Mouse (Mus musculus) adrenal gland (tissue): Measurements from ENCODE around the gene 1700001C19Rik.

Source experiments
- intact Hi-C: fragments of 180-260 bp; cut with DNase I; formaldehyde crosslinking; loops from one replicate; pipeline ENCODE4 v1.15.1; 2025
- long read RNA-seq, 2 experiments: library from polyadenylated mRNA; unstranded; transcript quantifications; one replicate each; pipeline ENCODE4 v2.0.0; 2020; ENCODE audit warnings: borderline replicate concordance in 1 of 2; ENCODE audit not compliant: insufficient replicate concordance in 1 of 2

1700001C19Rik gene
- long read RNA-seq, experiment 1: 0 reads
- long read RNA-seq, experiment 2: 0 reads

DNA sequence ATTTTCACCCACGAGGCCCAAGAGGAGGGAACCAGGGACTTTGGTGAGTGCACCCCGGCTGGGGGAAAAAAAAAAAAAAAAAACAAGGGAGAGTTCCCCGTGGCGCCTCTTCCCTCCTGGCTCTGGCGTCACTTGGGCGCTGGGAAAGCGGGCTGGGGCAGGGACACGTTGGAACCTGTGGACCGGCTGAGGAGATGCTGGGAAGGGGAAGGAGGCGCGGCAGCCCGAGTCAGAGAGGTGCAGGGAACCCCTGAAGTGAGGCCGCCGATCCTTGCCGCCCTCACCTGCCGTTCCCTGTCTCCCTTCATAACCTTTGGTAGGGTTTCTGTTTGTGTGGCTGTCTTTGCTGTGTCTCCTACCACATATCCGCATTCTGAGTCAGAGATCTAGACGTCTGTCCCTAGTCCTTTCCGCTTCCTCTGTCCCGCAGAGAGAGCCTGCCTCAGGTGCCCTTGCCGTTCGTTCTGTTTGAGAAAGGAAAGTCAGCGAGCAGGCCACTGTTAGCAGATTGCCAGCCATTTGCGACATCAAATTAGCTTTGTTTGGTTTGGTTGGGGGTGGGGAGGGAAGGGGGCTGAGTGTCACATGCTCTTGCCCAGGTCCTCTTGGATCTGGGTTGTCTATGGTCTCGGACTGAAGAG is at the start of gene 1700001C19Rik:
Gene 1700001C19Rik, minus strand, starts transcription at position 470 of the 641 bp plus-strand sequence.
- intact Hi-C loops: no loop called here

DNA sequence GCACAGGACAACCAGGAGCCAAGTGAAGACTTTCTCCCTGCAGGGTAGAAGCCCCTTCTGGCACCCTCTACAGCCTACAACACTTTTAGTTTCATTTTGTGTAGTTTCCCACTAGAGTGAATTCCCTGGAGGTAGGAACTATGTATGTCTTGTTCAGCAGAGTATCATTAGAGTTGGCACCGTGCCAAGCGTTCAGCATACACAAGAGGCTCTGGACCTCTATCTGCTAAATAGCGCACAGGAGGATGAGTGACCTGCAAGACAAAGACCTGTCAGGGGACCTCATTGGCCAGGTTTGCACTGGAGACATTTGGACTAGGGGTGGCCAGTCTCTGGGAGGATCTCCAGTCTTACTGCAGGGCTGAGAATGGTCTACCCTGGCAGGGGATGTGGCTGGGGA is 48.6 kb upstream of the 1700001C19Rik start:
- intact Hi-C loops: no loop called here

DNA sequence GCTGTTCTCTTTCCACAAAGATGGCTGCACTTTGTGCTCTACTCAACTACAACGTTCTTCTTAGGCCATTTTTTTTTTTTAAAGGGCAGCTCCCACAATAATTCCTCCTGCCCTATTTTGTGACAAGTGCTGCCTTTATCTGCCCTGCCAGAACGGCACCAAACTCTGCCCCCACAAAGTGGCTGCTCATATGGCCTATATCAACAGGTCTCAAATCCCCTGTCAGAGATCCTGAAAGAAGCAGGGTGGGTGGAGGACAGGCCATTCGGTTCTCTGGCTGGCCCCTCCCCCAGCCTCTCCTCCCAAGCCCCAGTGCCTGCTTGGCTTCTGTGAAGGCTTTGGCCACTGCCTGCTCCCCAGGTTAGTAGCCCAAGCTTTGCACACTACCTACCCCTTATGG is 47.8 kb upstream of the 1700001C19Rik start:
- intact Hi-C loops: loop anchor here (5.0 kb wide), 1 partner anchor 78 kb away; no protein-coding TSS in a partner anchor

DNA sequence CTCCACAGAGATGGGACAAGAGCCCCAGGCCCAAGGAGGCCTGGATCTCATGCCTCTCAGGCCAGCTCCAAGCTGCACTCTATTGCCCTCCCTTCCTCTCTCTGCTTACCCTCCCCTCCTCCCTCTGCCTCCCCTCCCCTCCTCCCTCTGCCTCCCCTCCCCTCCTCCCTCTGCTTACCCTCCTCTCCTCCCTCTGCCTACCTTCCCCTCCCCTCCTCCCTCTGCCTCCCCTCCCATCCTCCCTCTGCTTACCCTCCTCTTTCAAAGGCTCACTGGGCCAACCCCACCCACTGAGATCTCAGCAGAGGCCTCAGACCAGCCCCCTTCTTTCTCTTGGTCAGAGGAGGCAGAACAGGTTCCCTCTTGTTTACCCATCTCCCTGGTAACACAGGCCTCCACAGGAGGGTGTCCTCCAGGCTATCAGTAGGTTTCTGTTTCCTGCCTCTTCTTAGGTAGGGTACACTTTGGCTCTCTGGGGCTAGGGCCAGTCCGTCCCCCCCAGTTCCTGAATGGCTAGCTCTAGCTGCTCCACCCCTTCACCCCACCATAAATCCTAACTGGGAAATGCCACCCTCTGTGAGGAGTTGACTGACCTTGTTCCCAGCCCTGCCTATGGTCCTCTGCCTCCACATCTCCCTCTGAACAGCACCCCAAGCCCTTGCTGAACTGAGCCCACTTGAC is 47.2 kb upstream of the 1700001C19Rik start:
- intact Hi-C loops: loop anchor here (5.0 kb wide), 1 partner anchor 77 kb away; no protein-coding TSS in a partner anchor

DNA sequence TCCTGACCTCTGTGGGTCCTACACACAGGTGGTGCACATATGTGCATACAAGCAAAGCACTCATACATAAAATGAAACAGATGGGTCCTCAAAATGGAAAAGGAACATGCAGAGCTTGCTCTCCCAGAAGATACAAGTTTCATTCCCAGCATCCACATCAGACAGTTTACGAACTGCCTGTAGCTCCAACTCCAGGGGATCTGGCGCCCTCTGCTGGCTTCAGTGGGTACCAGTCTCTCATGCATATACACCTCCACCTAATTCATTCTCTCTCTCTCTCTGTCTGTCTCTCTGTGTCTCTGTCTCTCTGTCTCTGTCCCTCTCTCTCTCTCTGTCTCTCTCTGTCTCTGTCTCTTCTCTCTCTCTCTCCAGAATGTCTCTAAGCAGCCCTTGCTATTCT is 45.2 kb upstream of the 1700001C19Rik start:
- intact Hi-C loops: loop anchor here (5.0 kb wide), 1 partner anchor 75 kb away; no protein-coding TSS in a partner anchor

DNA sequence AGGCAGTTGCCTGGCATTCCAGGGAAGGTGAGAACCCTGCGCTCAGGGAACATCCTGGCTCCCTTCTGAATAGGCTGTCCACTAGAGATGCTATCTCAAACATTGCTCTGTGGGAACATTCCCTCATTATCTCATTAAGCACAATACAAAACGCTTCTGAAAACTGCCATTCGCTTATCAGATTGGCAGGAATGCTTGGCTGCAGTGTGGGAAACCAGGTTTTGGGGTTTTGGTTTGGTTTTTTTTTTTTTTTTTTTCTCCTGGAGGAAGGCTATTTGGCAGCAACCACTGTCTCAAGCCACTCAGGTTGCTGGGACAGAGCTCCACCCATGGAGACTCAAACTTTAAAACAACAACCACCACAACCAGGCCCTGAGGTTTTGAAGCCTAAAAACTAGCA is 42.7 kb upstream of the 1700001C19Rik start:
- intact Hi-C loops: loop anchor here (5.0 to 10.0 kb wide), 2 partner anchors 73 to 195 kb away; no protein-coding TSS in a partner anchor

DNA sequence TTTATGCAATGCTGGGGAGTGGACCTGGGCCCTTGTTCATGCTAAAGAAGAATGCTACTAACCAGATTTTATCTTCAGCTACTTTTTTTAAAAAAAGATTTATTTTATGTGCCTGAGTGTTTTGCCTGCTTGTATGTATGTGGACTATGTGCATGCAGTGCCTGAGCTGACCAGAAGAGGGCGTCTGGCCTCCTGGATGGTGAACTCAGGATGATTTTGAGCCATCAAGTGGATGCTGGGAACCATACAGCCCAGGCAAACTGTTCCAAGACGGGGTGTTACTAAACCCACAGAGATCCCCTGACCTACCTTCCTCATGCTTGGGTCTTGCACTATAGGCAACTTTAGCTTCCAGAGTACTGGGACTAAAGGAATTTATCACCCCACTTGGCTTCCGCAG is 38.5 kb upstream of the 1700001C19Rik start:
- intact Hi-C loops: loop anchor here (10.0 kb wide), 1 partner anchor 199 kb away; no protein-coding TSS in a partner anchor

DNA sequence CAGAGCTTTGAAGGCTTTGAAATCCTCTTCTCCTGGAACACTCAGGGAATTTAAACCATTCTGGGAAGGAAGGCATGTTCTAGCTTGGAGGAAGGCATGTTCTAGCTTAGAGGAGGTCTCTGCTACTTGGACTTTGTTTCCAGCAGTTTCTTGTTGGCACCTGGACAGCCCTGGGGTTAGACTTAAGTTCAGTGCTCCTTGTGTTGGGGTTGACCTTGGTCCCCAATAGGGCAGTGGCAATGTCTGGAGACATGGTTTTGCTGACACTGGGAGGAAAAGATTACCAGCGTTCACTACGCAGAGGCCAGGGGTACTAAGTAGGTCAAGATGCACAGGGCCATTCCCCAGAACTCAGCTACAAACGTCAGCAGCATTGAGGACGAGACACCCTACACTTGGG is 38.0 kb upstream of the 1700001C19Rik start:
- intact Hi-C loops: loop anchor here (10.0 kb wide), 1 partner anchor 200 kb away; no protein-coding TSS in a partner anchor

DNA sequence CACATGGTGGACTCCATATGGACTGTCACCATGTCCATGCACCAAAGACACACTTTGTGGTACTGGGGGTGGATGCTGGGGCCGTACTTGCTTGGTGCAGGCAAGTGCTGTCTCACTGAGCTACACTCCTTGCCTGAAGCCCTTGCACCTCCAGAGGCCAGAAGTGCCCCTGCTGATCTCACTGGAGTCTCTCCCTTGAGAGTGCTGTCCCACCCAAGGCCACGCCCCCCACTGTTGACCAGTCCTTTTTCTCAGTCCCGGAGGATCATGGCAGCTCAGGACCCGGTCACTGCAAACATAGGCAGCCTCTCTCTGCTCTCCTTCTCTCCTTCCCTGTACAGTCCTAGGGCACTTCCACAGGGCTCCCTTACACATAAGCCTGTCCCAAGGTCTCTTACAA is 37.1 kb upstream of the 1700001C19Rik start:
- intact Hi-C loops: loop anchor here (10.0 kb wide), 1 partner anchor 201 kb away; no protein-coding TSS in a partner anchor

DNA sequence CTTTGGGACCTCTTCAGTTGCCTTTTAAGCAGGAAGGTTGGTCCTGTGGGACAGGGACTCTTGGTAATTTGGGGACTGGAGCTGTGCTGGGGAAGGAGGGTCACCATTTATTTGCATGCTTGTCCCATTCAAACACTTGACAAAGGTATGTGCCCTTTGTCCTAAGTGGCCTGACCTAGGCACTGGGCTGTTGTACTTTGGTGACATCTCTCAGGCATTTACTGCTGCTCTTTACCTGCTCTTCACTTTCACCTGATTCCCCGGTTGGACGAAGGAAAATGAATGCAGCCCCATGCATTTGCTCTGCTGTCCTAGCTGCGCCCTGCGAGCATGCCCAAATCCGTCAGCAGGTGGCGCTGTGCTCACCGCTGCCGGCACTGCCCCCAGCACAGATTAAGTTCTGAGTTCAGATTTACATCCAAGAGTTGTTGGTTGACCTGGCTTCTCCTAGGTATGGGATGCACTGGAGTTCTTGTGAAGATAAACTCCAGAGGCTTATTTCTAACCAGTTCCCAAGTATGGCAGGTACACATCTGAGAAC is 36.3 kb upstream of the 1700001C19Rik start:
- intact Hi-C loops: loop anchor here (10.0 kb wide), 1 partner anchor 201 kb away; no protein-coding TSS in a partner anchor

DNA sequence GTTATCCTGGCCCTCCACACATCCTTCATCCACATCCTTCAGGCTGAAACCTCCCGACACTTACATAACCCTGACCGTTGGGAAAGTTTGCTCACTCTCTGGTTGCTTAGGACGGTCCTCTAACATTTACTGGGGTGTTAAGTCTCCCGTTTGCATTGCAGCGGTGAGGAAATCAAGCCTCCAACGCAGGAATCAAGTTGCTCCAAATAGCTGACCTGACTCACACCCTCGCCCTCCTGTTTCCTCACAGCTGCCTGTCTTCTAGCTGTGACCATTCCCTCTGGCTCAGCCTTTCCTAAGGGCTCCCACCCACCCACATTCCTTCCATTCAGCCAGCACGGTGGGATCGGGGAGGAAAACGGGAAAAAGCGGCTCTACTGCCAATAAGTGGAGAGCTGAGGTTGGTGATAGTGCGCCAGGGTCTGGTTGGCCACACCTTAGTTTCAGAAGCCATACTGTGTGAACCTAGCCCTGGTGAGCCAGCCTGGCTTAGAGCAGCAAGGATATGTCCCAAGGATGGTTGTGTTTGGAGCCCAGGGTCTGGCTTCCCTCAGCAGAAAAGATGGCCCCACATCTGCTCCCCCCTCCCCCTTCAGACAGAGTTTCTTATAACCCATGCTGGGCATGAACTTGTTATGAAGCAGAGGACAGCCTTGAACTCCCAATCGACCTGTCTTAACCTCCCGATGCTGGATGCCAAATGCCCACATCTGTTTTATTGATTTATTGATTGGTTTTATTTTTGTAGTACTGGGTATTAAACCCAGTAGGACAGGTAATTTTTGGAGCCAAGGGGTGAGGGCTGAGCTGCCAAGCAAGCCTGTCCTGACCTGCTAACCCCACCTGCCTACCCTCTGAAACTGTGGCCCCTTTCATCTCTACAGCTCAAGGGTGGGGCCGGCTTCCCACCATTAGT is 35.5 kb upstream of the 1700001C19Rik start:
- intact Hi-C loops: loop anchor here (10.0 kb wide), 1 partner anchor 202 kb away; no protein-coding TSS in a partner anchor

DNA sequence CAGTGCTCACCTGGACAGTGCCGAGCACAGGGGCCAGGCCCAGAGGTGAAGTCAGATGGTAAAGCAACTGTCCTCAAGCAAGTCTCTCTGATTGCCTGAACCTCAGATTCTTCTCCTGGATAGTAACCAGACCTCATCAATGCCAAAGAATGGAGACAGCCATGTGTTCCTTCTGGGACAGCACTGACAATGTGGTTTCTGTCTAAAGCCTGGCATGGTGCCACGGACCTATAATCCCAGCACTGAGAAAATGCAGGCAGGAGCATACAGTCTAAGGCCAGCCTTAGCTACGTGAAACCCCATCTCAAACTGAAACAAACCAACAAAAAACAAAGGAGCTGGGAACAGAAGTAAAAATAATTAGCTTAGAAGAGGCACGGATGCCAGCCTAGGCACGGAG is 33.5 kb upstream of the 1700001C19Rik start:
- intact Hi-C loops: loop anchor here (10.0 kb wide), 1 partner anchor 204 kb away; no protein-coding TSS in a partner anchor

DNA sequence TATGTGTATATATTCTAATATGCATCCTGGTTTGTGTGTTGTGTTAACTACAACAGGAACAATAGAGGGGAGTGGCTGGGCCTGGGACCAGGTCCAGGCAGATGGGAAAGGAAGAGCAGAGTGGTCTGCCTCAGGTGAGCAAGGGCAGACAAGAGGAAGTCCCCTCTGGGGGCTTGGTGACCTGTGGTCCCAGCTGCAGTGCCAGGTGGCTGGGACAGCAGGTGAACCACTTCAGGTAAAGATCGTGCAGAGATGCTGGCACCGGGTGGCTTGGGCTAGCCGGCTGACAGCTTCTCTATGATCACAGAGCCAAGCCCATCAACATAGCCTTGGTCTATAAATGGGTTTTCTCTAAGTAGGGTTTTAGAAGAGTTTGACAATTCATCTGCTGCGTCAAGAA is 32.9 kb upstream of the 1700001C19Rik start:
- intact Hi-C loops: loop anchor here (10.0 kb wide), 1 partner anchor 205 kb away; no protein-coding TSS in a partner anchor

DNA sequence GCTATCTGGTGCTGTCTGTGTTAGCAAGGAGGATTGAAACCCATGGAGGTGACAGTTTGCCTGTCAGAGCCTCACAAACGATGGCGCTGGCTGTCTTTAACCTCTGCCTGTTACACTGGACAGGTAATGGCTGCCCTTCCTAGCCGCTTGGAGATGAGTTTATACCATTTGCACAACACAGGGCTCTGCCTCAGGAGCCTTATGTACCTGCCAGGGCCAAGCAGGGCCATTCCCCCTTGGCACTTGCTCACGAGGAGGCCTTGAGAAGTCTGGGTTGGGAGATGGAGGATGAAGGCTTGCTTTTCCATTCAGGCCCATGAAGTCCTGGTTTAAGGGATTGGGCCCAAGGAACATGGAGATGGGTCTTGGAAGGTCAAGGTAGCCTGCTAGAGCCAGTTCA is 32.5 kb upstream of the 1700001C19Rik start:
- intact Hi-C loops: loop anchor here (10.0 kb wide), 1 partner anchor 205 kb away; no protein-coding TSS in a partner anchor

DNA sequence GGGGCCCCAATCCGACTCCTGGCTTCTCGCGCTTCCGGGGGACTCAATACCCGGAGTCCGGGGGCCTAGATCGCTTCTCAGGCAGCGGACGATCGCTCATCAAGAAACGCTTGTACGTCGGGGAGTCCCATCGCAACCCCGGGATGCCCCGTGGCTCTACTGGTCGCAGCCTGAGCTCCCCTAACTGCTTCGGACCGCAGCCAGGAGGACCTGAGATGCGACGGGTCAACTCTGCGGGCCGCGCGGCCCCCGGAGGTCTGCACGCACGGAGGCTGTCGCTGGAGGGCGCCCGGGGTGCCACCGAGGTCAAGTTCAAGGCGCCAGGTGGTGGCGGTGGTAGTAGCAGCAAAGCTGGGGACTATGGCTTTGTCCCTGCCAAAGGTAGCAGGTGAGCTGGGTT is 31.3 kb upstream of the 1700001C19Rik start:
- intact Hi-C loops: no loop called here

DNA sequence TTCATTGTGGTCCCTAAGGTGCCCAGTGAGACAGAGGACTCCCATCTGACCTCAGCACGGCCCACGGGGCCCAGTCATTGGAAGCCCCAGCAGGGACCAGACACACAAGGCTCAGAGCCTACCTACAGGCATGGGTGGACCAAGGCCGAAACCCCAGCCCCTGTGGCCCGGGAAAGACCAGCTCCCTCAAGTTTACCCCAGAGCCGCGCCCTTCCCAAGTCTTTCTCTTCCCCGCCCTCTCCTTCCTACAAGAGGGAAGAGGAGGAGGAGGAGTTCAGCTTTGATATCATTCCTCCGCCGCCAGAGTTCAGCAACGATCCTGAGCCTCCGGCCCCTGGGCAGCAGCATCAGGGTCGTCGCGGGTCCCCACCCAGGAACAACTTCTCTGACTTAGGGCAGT is 30.9 kb upstream of the 1700001C19Rik start:
- intact Hi-C loops: no loop called here

DNA sequence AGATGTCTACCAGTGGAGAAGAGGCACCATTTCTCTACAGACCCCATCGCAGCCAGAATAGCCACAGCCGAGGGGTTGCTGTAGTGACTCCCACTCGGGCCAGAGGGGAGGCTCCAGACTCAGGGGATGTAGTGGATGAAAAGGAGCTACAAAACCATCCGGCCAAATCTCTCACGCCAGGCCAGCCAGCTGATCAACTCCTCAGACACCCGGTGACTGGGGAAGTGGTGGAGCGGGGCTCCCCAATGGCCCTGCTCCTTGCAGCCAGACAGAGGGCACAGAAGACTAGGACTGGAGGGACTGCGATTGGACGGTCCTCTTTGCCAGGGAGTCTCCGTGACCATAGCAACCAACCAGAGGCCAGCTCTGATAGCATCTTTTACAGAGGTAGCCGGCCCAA is 30.5 kb upstream of the 1700001C19Rik start:
- intact Hi-C loops: no loop called here

DNA sequence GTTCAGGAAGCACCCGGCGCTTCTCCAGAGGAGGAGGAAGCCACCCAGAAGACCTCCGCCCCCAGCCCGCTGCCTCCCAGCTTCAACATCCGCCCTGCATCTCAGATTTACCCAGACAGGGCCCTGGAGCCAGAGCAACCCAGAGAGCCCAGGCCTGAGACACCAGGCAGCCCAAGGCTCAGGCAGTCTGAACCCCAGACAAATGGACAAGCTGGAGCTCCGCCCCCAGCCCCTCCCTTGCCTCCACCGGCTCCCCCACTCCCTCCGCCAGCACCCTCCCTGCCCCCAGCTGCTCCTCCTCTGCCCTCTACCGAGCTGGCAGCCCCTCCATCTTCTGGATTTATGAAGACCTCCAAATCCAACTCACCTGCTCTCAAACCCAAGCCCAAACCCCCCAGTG is 29.1 kb upstream of the 1700001C19Rik start:
- intact Hi-C loops: no loop called here

DNA sequence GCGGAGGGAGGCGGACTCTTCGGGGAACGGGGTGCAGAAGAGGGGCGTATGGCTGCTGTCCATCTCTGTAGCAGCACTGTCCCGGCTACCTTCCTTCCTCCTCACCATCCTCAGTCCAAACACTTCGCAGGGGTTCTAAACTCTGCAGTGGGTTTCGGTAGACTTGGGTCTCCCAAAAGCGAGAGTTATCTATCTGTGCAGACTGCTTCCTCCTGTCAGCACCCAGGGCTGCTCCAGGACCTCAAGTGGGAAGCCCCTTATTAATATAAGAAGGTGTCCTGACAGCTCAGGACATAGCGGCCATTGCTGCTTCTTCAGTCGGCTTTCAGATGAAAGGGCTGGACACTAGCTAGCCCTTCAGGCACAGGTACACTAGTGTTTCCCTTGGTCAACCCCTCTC is 27.8 kb upstream of the 1700001C19Rik start:
- intact Hi-C loops: no loop called here

DNA sequence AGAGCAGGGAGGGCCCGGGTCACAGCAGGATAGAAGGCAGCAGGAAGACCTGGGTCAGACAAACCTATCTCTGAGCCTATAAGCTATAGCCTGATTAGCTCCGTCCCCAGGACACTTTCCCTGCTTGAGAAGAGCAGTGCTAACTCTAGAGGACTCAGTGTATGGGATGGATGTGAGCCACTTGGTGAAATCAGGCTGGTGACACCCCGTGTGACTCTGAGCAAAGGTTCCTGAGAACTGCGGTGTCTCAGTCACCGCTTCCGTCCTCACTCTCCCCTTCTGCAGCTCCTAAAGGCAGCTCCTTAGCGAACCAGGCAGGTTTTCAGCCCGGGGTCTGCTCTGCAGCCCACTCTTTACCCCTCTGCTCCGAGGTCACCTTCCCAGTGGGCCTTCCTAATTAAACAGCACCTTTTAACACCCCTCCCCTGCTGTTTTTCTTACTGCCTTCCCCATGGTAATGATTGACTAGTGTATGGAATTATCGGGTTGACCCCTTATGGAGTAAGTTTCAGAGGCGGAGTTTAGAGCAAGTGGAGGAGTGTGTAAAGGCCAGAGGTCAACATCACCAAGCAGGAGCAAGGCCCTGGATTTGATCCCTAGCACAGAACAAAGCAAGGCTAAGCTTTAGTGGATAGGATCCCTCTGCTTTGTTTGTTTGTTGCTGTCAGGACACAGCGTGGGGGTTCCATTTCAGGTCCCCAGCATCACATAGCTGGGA is 27.2 kb upstream of the 1700001C19Rik start:
- intact Hi-C loops: loop anchor here (5.0 kb wide), 1 partner anchor 47 kb away; no protein-coding TSS in a partner anchor
